Mouse (Mus musculus) cortical plate, adult 2 months (tissue): ENCODE measurements around the gene Lnx2.

Experiments
- CTCF ChIP-seq: fragments of 200-500 bp; IDR thresholded peaks from 2 replicates; pipeline ENCODE4 v1.5.1; 2011; ENCODE audit warnings: mild to moderate bottlenecking, control low read depth, low read length; ENCODE audit not compliant: insufficient read depth; ENCODE audit errors: extremely low read depth
- POLR2A ChIP-seq: fragments of 200-500 bp; IDR thresholded peaks from 2 replicates; pipeline ENCODE4 v1.6.1; 2011; ENCODE audit warnings: mild to moderate bottlenecking, low read length, control low read depth; ENCODE audit not compliant: insufficient read depth; ENCODE audit errors: extremely low read depth

DNA sequence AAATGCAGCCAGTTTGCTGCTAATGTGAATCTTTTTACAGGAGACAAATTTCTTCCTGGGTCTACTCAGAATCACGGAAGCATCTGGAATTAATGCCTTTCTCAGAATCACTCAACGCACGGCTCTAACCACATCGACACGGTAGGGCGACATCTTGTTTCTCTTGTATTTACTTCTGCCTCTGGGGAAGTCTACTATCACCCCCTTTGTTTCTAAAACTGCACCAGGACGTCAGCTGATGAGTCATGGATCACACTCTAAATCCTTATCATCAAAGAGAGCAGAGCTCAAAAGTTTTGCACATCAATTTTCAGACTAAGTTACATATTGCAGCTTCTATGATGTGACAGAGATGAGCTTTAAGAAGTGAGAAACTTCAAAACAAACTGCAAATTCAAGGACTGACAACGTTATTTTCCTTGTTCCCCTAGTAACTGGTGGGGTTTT is 13.1 kb downstream of the Lnx2 start:
- TF ChIP-seq CTCF (no peak), POLR2A (no peak)
